Mouse (Mus musculus) monocyte, adult 5-6 weeks (primary cell): ENCODE measurements at regions not wholly inside any gene's neighbourhood (a gene's known extent, or its start where the extent isn't known, plus 50 kb on each side); places are given as distances from the start of the nearest gene placed in this dataset.
"Not testable (repeated sequence)": the region's sequence is repeated elsewhere in the genome, so short reads cannot be mapped to it uniquely, and the experiment has no call there.

Experiments used
- ATAC-seq: fragments of 153-309, 156-312 bp; replicated peaks from 2 replicates; pipeline ENCODE4 v1.8.0; 2017; ENCODE audit warnings: mild to moderate bottlenecking; ENCODE audit not compliant: low TSS enrichment, insufficient number of reproducible peaks, severe bottlenecking, poor library complexity, low FRiP score

GRCm38 (mm10) chr14:76964046-76964445, 72.5 kb upstream of the Ccdc122 start:
- peak; percentile 90 for ATAC-seq

DNA sequence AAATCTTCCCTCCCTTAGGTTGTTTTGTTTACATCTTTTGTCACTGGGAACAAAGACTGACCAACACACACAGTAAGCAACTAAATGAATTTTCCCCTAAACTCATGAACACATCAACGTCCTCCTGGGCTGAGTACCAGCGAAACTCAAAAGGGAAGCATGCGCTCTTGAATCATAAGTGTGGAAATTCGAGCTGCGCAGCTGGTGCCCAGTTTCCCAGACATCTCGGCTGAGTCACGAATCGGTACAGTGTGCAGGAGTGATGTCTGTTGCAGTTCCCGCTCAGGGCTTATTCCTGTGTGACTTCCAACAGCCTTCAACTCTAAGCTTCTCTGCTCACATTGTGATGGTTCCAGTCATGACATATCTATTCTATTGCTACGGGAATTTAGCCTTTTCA, 77.7 kb upstream of the Ccdc122 start:
- no peak for ATAC-seq

GRCm38 (mm10) chr14:76957136-76957535, 79.4 kb upstream of the Ccdc122 start:
- ATAC-seq: no peak

- no peak for ATAC-seq
Measured at GRCm38 (mm10) chr14:76953171-76953570, 83.4 kb upstream of the Ccdc122 start.

DNA sequence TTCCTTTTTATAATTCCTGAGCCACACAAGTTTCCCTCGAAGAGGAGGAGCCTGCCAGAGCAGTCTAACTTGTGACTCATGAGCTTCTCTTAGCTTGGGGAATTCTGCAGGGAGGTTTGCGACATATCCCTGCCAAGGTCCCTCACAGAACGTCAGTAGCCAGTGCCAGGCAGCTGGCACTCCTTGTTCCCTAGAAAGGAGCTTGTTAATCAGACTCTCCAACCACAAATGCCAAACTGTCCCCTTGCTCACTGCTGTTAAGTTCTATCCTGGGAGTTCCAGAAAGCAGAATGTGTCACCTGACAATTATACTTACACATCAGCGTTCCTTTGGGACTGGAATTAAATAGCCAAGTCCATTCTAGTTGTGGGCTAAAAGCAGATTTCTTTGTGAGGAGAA, 85.1 kb upstream of the Ccdc122 start:
- no peak for ATAC-seq

DNA sequence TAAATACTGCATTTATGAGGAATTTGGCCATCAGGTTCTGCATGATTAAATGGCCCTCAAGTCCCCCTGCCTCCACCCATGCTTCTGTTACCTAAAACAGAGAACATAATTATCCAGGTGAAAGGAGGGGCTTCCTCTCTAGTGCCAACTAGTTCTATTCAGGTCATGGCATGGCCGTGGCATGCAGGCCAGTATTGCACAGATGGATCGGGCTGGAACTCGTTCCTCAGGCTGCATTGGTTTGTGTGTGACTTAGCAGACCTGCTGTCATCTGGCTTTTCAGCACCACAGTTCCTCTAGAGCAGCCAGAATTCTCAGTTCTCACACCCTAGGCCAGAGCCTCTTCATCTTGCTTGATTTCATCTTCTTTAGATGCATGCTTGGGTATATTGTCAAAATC, 87.2 kb upstream of the Ccdc122 start:
- no peak for ATAC-seq

GRCm38 (mm10) chr14:76948948-76949347, 87.6 kb upstream of the Ccdc122 start:
- ATAC-seq: no peak

DNA sequence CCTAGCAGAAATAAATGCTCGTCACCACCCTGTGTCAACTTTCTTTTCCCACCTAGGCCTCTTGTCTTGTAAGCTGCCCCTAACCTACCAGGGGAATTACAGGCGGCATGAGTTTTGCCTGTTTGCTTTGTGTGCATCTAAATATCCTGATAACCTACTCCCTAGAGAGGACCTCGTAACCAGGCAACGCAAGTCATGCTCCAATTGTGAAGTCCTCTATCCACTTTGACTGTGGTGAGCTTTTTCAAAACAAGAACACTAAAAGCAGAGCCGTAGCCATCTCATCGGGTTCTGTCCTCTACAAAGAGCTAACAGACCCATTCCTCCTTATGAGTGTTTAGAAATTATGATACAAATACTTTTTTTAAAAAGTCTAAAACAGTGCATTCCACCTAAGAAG, 88.1 kb upstream of the Ccdc122 start:
- ATAC-seq: no peak

DNA sequence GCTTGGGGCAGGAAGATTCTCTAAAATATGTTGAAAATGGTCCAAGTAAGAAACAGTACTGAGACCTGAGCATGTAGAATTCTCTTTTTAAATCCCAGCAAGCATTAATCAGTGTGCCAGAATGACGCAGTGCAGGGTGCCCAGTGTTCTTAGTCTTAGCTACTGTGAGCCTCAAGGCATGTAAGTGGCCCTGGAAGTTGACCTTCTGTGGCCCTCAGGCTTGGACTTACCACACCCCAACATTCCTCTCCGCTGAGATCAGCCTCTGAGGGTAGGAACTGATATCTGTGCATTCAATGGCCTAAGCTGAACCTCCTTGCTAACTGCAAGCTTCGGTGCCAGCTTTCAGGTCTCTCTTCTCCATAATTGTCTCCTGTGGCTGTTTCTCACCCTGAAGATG, 89.4 kb upstream of the Ccdc122 start:
- ATAC-seq: no peak

DNA sequence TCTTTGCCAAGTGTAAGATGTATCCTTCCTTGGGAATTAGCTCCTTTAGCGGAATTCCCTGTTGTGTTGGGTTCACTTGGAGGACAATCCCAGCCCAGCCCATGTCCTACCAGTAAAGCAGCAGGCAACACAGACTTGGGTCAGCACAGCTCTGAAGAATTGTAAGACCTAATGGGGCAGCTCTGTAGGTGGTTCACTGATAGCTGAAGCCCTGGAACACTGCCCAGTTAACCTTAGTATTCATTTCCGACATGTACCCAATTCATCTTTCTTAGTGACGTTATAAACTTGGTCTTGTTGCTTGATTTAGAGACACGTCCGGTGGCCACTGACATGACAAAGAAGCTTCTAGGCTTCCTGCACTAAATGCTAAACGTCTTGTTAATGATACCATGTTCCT, 90.9 kb upstream of the Ccdc122 start:
- no peak for ATAC-seq

DNA sequence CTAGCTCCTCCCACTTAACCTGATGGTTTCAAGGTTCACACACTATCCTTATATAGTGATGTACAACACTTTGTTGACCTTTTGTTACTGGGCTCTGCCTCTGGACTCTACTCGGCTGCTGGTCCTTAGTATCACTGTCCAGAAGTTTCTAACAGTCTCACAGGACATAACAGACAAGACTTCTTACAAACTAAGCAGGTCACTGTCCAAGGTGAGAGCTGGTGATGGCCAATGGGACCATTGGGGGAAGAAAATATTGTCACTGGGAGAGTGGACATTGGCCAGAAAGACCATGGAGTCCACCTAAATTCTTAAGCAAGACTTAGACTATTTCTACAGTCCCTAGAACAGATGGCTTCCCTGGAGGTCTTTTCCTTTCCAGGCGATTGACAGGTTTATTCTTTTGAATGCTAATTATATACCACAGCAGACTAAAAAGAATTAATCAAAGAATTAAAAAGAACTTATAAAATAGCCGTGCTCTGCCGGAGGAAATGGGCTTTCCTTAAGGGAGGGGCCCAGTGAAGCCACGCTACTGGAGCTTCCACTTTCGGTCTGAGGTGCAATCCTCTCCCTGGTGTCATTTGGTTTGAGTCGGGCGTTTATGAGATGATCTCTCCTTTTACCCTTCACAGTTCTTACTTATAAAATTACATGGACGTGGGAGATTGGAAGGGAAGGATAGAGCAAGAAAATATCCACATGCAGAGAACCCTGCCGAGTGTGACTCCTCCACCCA, 94.9 kb upstream of the Ccdc122 start:
- no peak for ATAC-seq

DNA sequence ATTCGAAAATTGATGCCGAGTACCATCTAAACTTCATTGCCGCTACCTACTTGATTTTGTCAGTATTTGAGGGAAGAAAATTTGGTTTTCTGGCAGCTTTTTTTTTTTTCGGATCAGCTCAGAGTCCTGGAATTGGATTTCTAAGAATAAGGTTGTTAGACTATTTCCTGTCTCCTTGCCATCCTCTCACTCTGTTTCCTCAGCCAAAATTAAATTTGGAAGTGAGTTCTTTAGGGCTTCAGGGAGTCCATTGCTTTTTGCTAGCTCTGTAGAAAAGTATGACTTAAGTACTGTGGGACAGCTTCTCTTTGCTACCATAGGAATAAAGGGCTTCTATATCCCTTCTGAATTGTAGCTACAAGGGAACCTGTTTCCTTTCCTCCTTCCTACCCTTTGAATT, 96.1 kb upstream of the Ccdc122 start:
- no peak for ATAC-seq

DNA sequence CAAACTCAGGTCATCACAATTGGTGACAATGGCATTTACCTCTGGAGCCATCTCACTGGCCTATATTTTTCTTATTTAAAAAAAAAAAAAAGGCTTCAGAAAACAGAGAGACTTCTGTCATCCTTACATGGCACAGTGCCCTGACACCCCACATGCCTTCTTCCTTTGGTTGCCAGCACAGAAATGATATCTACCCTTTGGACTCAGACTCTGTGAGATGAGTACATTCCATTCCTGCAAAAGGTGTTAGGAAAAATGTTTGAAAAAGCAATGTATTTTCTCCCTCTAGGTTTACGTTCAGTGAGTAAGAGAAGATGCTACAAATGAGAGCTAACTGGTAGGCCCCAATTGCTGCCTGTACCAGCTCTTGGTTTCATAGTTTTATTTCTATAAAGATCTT, 99.9 kb upstream of the Ccdc122 start:
- ATAC-seq: no peak

DNA sequence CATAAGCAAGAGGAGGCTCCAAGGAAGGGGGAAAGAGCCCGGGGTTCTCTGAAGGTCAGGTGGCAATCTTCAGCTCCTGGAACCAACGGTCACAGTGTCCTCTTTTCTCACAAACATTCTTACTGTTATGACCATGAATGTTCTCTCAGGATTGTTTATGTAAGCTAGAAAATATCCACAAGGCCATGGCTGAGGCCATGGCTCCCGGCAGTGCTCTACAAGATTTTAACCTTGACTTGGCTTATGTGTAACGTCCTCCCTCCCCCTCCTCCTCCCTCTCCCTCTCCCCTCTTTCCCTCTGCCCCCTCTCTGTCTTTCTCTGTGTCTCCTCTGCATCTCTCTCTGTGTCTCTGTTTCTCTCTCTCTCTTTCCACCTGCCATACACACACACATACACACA, 100.5 kb upstream of the Ccdc122 start:
- not testable (repeated sequence) for ATAC-seq

- no peak for ATAC-seq
Measured at GRCm38 (mm10) chr14:76935453-76935852, 101.1 kb upstream of the Ccdc122 start.

DNA sequence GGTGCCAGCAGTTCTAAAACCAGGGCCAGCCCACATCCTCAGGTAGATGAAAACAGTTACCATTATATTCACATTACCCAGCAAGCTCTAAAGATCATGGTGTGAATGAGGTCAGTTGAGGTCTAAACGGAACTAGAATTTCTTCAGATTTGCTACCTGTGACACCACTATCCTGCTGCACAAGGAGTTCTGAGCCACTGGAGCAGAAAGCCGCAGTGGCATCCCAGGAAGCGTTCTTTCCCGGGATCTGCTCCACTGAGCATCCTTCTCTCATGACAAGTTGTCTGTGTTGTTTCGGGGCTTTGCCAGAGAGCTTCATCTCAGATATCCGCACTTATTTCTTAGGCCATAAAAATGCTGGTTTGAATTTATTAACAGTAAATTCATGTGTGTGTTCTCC, 103.7 kb upstream of the Ccdc122 start:
- ATAC-seq: no peak

DNA sequence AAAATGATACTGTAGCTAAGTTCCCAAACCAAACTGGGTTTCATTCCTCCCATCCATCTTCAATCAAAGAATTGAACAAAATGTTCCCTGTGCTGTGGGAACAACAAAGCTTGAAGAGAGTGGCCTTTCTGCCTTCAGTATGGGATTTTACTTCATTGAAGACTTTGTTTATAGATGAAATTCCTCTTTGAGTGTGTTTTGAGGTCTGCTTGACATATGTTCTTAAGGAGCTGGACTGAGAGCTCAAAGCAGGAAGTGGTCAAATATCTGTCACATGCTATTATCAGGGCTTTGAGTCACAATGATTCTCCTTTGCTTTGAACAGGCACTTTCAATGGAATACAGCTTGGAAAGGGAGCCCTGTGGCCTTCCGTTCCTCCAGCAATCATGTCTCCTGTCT, 105.2 kb upstream of the Ccdc122 start:
- no peak for ATAC-seq

GRCm38 (mm10) chr14:76929562-76929961, 107.0 kb upstream of the Ccdc122 start:
- no peak for ATAC-seq

GRCm38 (mm10) chr14:76928706-76929105, 107.9 kb upstream of the Ccdc122 start:
- ATAC-seq: no peak

DNA sequence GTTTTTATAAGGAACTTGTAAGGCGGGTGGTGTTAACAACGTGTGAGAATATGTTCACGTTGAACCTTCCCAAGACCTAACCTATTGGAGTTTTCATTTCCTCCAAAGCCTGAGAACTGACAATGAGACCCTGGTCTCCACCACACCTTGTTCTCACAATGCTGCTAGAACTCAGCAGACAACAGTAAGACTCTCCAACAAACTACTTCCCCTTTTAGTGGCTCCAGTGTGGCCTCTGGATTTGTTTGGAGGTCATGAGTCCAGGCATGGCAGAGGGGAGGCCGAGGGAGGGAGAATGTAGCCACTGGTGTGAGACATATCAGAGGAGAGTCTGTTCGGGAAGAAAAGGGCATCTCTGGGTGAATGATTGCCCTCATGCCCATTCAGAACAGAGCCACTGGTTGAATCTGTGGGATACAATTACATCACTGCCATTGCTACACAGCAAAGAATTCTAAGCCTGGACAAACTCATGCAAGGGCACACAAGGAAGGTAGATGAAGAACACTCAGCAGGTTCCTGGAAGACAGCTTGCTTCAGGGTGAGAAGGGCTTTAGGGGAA, 109.2 kb upstream of the Ccdc122 start:
- no peak for ATAC-seq

- no peak for ATAC-seq
Measured at GRCm38 (mm10) chr14:76926416-76926815, 110.2 kb upstream of the Ccdc122 start.
